Mouse (Mus musculus) midbrain, embryonic 12.5 days (tissue): ENCODE results near the gene Clybl. TPM values are rescaled to one million over a fixed set of nuclear protein-coding genes. Genes with fewer than 3 reads are reported as not detected.
A peak's percentile ranks its signal among the peaks of the same experiment; 100 is the strongest.

Source experiments
- ATAC-seq: fragments of 200-750 bp; cut with Nextera tagmentation; 2 replicates; pipeline ENCODE4 v1.8.0; 2017; ENCODE audit warnings: low read depth, moderate TSS enrichment, moderate library complexity; ENCODE audit not compliant: low FRiP score
- H3K27ac ChIP-seq: fragments of 300-500 bp; sonication (generic); replicated peaks from 2 replicates; pipeline ENCODE4 v1.5.1; 2016; ENCODE audit warnings: mild to moderate bottlenecking
- H3K27me3 ChIP-seq: fragments of 300-500 bp; sonication (generic); 2 replicates; pipeline ENCODE4 v1.6.1; 2016; ENCODE audit warnings: mild to moderate bottlenecking
- H3K36me3 ChIP-seq: fragments of 300-500 bp; sonication (generic); 2 replicates; pipeline ENCODE4 v1.6.1; 2016
- H3K4me1 ChIP-seq: fragments of 300-500 bp; sonication (generic); 2 replicates; pipeline ENCODE4 v1.6.1; 2016
- H3K4me2 ChIP-seq: fragments of 300-500 bp; sonication (generic); replicated peaks from 2 replicates; pipeline ENCODE4 v1.6.1; 2016; ENCODE audit warnings: mild to moderate bottlenecking, moderate library complexity
- H3K4me3 ChIP-seq: fragments of 300-500 bp; sonication (generic); 2 replicates; pipeline ENCODE4 v1.5.1; 2016; ENCODE audit warnings: mild to moderate bottlenecking
- H3K9ac ChIP-seq: fragments of 300-500 bp; sonication (generic); replicated peaks from 2 replicates; pipeline ENCODE4 v1.6.1; 2016; ENCODE audit warnings: mild to moderate bottlenecking, moderate library complexity
- H3K9me3 ChIP-seq: fragments of 300-500 bp; sonication (generic); 2 replicates; pipeline ENCODE4 v1.6.1; 2016; ENCODE audit warnings: mild to moderate bottlenecking
- WGBS: fragments of 180-500 bp; shearing (Covaris S2); methylation state at CpG from one replicate; pipeline ENCODE4 v1.1.7; 2016; 5-methylcytosine and 5-hydroxymethylcytosine counted together
- polyA plus RNA-seq: library from polyadenylated mRNA; unstranded; fragments of >200 nt; fragmentation: Nextera tagmentation; extraction: Ambion mirVana; gene quantifications from 2 replicates; pipeline ENCODE4 v1.2.1, GENCODE M21; 2016

The Clybl gene
- polyA plus RNA-seq, 1 experiment from 2014 or later: 19.4 TPM

DNA sequence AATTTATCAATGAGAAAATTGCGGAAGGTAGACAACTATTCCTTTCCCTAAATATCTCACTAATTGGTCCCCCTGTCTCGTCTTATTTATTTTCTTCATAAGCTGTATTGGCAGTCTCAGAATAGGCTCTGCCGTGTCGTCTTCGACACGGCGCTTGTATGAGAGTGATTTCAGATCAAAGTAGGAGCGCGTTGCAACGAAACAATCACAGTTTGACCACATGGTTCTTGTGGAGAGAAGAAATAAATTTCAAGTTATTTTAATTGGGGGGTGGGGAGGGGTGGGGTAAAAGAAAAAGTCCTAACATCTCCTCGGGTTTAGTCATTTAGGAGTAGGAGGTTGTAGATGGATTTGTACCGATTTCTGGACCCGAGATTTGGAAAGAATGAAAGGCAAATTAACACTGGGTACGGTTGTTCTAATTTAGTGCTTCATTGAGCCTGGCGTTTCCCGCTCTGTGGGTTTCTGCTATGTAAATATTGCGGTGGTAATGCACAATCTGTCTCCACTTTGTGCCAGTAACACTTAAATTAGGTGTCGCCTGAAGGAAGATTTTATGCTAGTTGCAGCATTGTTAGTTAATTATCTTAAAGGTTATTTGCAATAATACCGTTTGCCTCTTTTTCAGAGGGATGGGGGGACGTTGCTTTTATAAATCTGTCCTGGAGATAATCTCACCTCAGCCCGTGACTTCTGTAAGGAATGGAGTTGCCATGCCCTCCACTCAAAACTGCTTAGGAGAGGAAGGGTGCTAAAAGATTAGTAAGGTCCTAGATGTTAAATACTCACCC is 203.1 kb downstream of the Clybl start:
- WGBS: 29% methylated on average over 21 of the region's 21 CpGs
- Histone ChIP-seq H3K4me3 (no peak overlapping the region), H3K36me3 (no peaks in the 10 kb centered on the region), H3K4me1 (peaks cover 23% of the 10 kb centered on the region), H3K9me3 (no peaks in the 10 kb centered on the region), H3K4me2 (0 out of 2 replicates have a peak overlapping the region, but pooled peaks have one; percentile 6), H3K27ac (no peak overlapping the region), H3K27me3 (peaks cover 58% of the 10 kb centered on the region), H3K9ac (no peak overlapping the region)
- ATAC-seq: no peak

- WGBS: 80% methylated on average over 3 of the region's 3 CpGs
- Histone ChIP-seq H3K9ac (no peak overlapping the region), H3K9me3 (no peaks in the 10 kb centered on the region), H3K27me3 (peaks cover 60% of the 10 kb centered on the region), H3K36me3 (no peaks in the 10 kb centered on the region), H3K4me3 (no peak overlapping the region), H3K4me1 (peaks cover 23% of the 10 kb centered on the region), H3K4me2 (no peak overlapping the region), H3K27ac (no peak overlapping the region)
- no peak for ATAC-seq
Measured at GRCm38 (mm10) chr14:122385238-122385534, 203.7 kb downstream of the Clybl start.

DNA sequence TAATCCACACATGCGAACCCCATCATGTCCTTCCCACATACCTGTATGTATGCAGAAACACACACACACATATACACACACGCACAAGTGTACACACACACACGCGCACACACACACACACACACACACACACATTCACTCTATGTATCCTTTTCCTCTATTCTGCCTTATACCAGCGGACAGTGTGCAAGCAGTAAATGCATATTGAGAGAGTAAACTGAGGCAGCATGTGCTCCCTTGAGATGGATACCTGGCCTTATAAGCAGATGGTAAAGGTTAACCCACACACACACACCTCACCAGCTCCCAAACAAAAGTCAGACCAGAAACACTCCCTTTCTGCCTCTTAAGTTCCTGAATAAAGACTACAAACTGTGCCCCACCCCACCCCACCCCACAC is 204.3 kb downstream of the Clybl start:
- Histone ChIP-seq H3K9me3 (no peaks in the 10 kb centered on the region), H3K9ac (no peak overlapping the region), H3K27me3 (peaks cover 62% of the 10 kb centered on the region), H3K36me3 (no peaks in the 10 kb centered on the region), H3K4me2 (no peak overlapping the region), H3K27ac (no peak overlapping the region), H3K4me1 (peaks cover 23% of the 10 kb centered on the region), H3K4me3 (no peak overlapping the region)
- WGBS: 89% methylated on average over 5 of the region's 5 CpGs
- ATAC-seq: no peak

GRCm38 (mm10) chr14:122386281-122387130 is 205.0 kb downstream of the Clybl start:
- no peak overlapping the region for H3K4me3 ChIP-seq
- H3K36me3 ChIP-seq: no peaks in the 10 kb centered on the region
- H3K4me1 ChIP-seq: peaks cover 23% of the 10 kb centered on the region; the same call in 1 of the 2 replicates
- no peak overlapping the region for H3K9ac ChIP-seq
- H3K27ac ChIP-seq: no peak overlapping the region
- H3K4me2 ChIP-seq: no peak overlapping the region
- no peak for ATAC-seq
- WGBS: 88% methylated on average over 17 of the region's 17 CpGs
- H3K9me3 ChIP-seq: no peaks in the 10 kb centered on the region
- peaks cover 59% of the 10 kb centered on the region for H3K27me3 ChIP-seq

DNA sequence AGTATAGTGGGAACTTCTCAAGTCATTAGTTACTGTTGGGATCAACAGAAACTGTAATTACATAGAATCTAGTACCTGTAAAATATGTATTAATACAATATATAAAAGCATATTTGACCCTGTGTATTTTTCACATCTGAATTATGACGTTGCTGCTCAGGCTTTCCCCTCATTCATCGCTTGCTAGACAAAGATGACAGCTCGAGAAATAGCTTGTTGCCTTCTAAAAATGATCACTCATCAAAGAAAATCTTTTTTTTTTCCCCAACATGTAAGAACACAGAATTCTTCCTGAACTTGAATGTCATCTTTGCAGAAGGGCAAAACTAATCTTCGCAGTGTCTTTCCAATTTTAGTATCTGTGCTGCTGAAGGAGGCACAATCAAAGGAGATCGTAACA is 206.3 kb downstream of the Clybl start:
- Histone ChIP-seq H3K4me3 (no peak overlapping the region), H3K36me3 (no peaks in the 10 kb centered on the region), H3K4me2 (no peak overlapping the region), H3K27ac (no peak overlapping the region), H3K27me3 (peaks cover 71% of the 10 kb centered on the region), H3K9ac (no peak overlapping the region), H3K9me3 (no peaks in the 10 kb centered on the region), H3K4me1 (peaks cover 23% of the 10 kb centered on the region; the same call in 1 of the 2 replicates)
- 85% methylated on average over 5 of the region's 5 CpGs for WGBS
- ATAC-seq: no peak

GRCm38 (mm10) chr14:122388431-122389031 is 207.0 kb downstream of the Clybl start:
- Histone ChIP-seq H3K9me3 (no peaks in the 10 kb centered on the region), H3K36me3 (no peaks in the 10 kb centered on the region), H3K4me2 (no peak overlapping the region), H3K9ac (no peak overlapping the region), H3K27ac (no peak overlapping the region), H3K4me1 (peaks cover 23% of the 10 kb centered on the region; the same call in 1 of the 2 replicates), H3K4me3 (no peak overlapping the region), H3K27me3 (peaks cover 71% of the 10 kb centered on the region)
- WGBS: 62% methylated on average over 19 of the region's 19 CpGs
- ATAC-seq: no peak

DNA sequence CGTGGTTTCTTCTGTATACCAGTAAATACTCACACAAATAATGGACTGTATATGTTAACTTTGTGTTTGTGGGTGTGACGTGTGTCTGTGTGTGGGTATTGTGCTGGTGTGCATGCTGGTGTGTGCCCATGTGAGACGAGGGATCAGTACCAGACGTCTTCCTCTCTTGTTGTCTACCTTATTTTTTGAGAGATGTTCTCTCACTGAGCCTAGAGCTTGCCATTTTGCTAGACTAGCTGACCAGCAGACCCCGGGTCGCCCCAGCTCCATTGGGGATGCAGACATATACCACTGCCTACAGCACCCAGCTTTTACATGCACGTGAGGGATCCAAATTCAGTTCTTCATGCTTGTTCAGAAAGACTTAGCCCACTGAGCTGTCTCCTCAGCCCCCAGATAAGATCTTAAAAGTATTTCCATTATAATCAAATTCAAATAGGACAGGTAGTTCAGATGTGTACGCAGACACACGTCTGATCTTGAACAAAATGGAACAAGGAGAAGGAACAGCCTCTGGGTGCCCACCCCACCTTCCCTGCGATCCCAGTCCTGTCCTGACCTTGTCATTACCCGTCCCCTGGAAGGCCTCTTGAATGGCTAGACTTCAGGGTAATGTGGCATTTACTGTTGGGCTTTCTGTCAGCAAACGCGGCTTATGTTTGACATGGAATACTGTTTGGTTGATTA is 208.3 kb downstream of the Clybl start:
- H3K4me3 ChIP-seq: no peak overlapping the region
- no peak overlapping the region for H3K27ac ChIP-seq
- H3K4me2 ChIP-seq: no peak overlapping the region
- H3K4me1 ChIP-seq: peaks cover 12% of the 10 kb centered on the region; the same call in 1 of the 2 replicates
- H3K27me3 ChIP-seq: peaks cover 73% of the 10 kb centered on the region
- no peaks in the 10 kb centered on the region for H3K9me3 ChIP-seq
- ATAC-seq: no peak
- no peak overlapping the region for H3K9ac ChIP-seq
- no peaks in the 10 kb centered on the region for H3K36me3 ChIP-seq
- WGBS: 84% methylated on average over 13 of the region's 13 CpGs

- no peak overlapping the region for H3K27ac ChIP-seq
- no peak for ATAC-seq
- H3K27me3 ChIP-seq: peaks cover 74% of the 10 kb centered on the region
- H3K4me3 ChIP-seq: no peak overlapping the region
- no peaks in the 10 kb centered on the region for H3K36me3 ChIP-seq
- H3K9me3 ChIP-seq: no peaks in the 10 kb centered on the region
- WGBS: 73% methylated on average over 4 of the region's 4 CpGs
- no peak overlapping the region for H3K9ac ChIP-seq
- H3K4me1 ChIP-seq: peaks cover 7% of the 10 kb centered on the region; the same call in 1 of the 2 replicates
- no peak overlapping the region for H3K4me2 ChIP-seq
Measured at GRCm38 (mm10) chr14:122390935-122391334, 209.4 kb downstream of the Clybl start.

DNA sequence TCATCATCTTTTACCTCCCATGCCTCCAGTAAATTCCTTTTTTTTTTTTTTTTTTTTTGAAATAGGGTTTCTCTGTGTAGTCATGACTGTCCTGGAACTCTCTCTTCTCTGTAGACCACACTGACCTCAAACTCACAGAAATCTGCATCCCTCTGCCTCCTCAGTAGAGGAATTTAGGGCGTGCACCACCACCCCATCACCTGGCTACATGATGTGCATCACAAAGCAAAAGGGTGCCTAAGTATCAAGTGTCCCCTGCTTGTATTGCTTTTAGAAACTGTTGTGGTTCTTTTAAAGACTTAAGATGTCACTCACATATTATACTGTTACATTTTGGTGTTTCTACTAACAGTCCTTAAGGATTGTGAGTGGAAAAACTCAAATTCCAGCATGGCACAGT is 211.6 kb downstream of the Clybl start:
- Histone ChIP-seq H3K4me2 (no peak overlapping the region), H3K36me3 (no peaks in the 10 kb centered on the region), H3K4me1 (peaks cover 7% of the 10 kb centered on the region; the same call in 1 of the 2 replicates), H3K27me3 (peaks cover 80% of the 10 kb centered on the region), H3K9me3 (no peaks in the 10 kb centered on the region), H3K27ac (no peak overlapping the region), H3K9ac (no peak overlapping the region), H3K4me3 (no peak overlapping the region)
- no peak for ATAC-seq
- 79% methylated on average over 1 of the region's 1 CpGs for WGBS

GRCm38 (mm10) chr14:122398676-122399075 is 217.2 kb downstream of the Clybl start:
- Histone ChIP-seq H3K36me3 (no peaks in the 10 kb centered on the region), H3K4me1 (peaks cover 18% of the 10 kb centered on the region), H3K27me3 (peaks cover 90% of the 10 kb centered on the region), H3K9ac (no peak overlapping the region), H3K4me2 (no peak overlapping the region), H3K4me3 (no peak overlapping the region), H3K27ac (no peak overlapping the region), H3K9me3 (no peaks in the 10 kb centered on the region)
- ATAC-seq: no peak
- 58% methylated on average over 4 of the region's 4 CpGs for WGBS

GRCm38 (mm10) chr14:122399906-122400305 is 218.4 kb downstream of the Clybl start:
- H3K4me1 ChIP-seq: peaks cover 19% of the 10 kb centered on the region
- no peaks in the 10 kb centered on the region for H3K36me3 ChIP-seq
- H3K27ac ChIP-seq: no peak overlapping the region
- ATAC-seq: no peak
- H3K4me3 ChIP-seq: no peak overlapping the region
- no peak overlapping the region for H3K4me2 ChIP-seq
- 79% methylated on average over 5 of the region's 5 CpGs for WGBS
- H3K9ac ChIP-seq: no peak overlapping the region
- no peaks in the 10 kb centered on the region for H3K9me3 ChIP-seq
- H3K27me3 ChIP-seq: peaks cover 91% of the 10 kb centered on the region
